Mouse (Mus musculus): Measurements from ENCODE around the gene Akr1c19.

DNA sequence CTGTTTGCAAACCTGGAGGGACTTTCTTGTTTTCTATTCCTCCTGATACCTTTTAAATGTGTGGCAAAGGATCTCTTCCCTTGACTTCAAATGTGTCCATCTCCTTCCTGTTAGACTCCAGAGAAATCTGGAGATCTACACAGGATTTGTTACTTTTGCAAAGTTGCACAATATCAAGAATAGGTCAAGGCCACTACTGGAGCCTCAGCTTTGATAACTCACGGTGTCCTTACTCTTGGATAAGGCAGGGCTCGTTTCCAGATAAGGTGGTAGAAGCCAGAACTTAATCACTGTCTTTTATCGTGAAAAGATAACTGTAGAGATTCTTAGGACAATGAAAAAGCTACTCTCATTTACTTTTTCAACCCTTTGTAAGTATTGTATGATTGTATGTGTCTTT lies 36.0 kb upstream of the Akr1c19 start:
- no peak for TF ChIP-seq MEF2A (IDR thresholded peaks at IDR 0.05; ENCODE audit: extremely low read depth, insufficient replicate concordance, low read depth, low read length, poor library complexity, severe bottlenecking)
- TF ChIP-seq USF1 (IDR thresholded peaks at IDR 0.05; ENCODE audit: low read depth, low read length), result no peak
- no peak for TF ChIP-seq MXI1 (IDR thresholded peaks at IDR 0.05; ENCODE audit: low read depth, low read length)
- TF ChIP-seq POLR2A (IDR thresholded peaks at IDR 0.05; ENCODE audit: control insufficient read depth in 1 of 2, insufficient read depth in 1 of 2, low read depth in 1 of 2, low read length in 2 of 2, poor library complexity in 1 of 2), result no peak
- TF ChIP-seq MAZ (IDR thresholded peaks at IDR 0.05; ENCODE audit: low read depth, low read length), result no peak
- no peak for TF ChIP-seq MYC (IDR thresholded peaks at IDR 0.05; ENCODE audit: low read depth, low read length)
